Mouse (Mus musculus) kidney, adult 2 months (tissue): Measurements from ENCODE around the gene Tas1r2.

Experiments used
- CTCF ChIP-seq: fragments of 200-500 bp; conservative IDR thresholded peaks from 2 replicates; pipeline ENCODE4 v1.5.1; 2011; ENCODE audit warnings: low read depth, mild to moderate bottlenecking, control low read depth, low read length, moderate library complexity, mixed read lengths; ENCODE audit not compliant: insufficient read depth, insufficient read length
- POLR2A ChIP-seq: fragments of 200-500 bp; IDR thresholded peaks from one replicate; pipeline ENCODE4 v1.6.1; 2011; ENCODE audit warnings: low read depth, low read length, control low read depth

DNA sequence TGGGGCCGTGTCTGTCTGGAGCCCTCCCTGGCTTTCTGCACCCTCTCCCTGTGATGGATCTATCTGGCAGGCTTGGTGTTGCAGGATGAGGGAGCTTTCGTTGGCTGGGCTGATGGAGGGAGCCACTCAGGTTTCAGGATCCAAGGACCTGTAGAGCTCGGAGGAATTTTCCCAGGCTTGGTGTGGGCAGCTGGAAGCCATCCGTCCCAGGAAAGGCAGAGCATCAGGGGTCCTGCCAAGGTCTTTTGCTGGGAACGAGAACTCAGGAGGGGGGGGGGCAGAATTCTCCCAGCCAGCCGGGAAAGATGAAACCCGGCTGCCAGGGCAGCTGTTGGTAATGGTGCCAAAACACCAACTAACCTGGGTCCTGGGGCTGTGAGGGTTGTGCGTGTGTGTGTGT lies 45.3 kb downstream of the Tas1r2 start:
- TF ChIP-seq CTCF (no peak), POLR2A (no peak)
